Comparison of ENCODE assay signal across 8 mouse cellular contexts in genomic region chr19:54047386-54048050, GRCm38 (mm10). TPM values are rescaled to one million over a fixed set of nuclear protein-coding genes. Genes with fewer than 3 reads are reported as not detected.
DNase-seq lines count a peak whose midpoint lies in the region; ATAC-seq lines count a peak whose summit lies in the region.

No protein-coding gene starts in this region.

- no peak for ATAC-seq in forebrain, embryonic 13.5 days
- no peak; the same call in 1 of the 2 replicates for ATAC-seq in liver, embryonic 12.5 days
- ATAC-seq in monocyte, adult 5-6 weeks (replicated peaks; ENCODE audit: insufficient number of reproducible peaks, low FRiP score, low TSS enrichment, poor library complexity, severe bottlenecking): no peak

- peaks cover 34% of the 10 kb centered on the region for H3K4me1 ChIP-seq in forebrain, embryonic 13.5 days
- H3K4me1 ChIP-seq in liver, embryonic 12.5 days: peaks cover 36% of the 10 kb centered on the region

- peak overlapping the region; percentile 100 for H3K4me2 ChIP-seq in forebrain, embryonic 13.5 days
- H3K4me2 ChIP-seq in liver, embryonic 12.5 days: peak overlapping the region; percentile 75

- peak; percentile 11 for DNase-seq in gastrocnemius, postnatal 10 days
- DNase-seq in gastrocnemius, postnatal 36 days: no peak
- DNase-seq in CD4-positive helper T cell, adult 2 months (ENCODE audit: low read depth, low spot score): peak; percentile 60
- peak; percentile 21 for DNase-seq in retina, embryonic 14.5 days (ENCODE audit: low spot score)
- DNase-seq in ovary, adult 18-20 months (ENCODE audit: low spot score): no peak

- no peaks in the 10 kb centered on the region for H3K9me3 ChIP-seq in forebrain, embryonic 13.5 days (replicated peaks)
- H3K9me3 ChIP-seq in liver, embryonic 12.5 days (replicated peaks): no peaks in the 10 kb centered on the region

- peak overlapping the region; percentile 72; the same call in 1 of the 2 replicates for H3K9ac ChIP-seq in forebrain, embryonic 13.5 days
- no peak overlapping the region for H3K9ac ChIP-seq in liver, embryonic 12.5 days

- 1% methylated on average over 27 of the region's 27 CpGs for WGBS in forebrain, embryonic 13.5 days
- under 1% methylated on average over 25 of the region's 27 CpGs for WGBS in liver, embryonic 12.5 days (ENCODE audit: insufficient replicate concordance)

- no peaks in the 10 kb centered on the region for H3K36me3 ChIP-seq in forebrain, embryonic 13.5 days (ENCODE audit: poor library complexity, severe bottlenecking)
- H3K36me3 ChIP-seq in liver, embryonic 12.5 days: no peaks in the 10 kb centered on the region

- intact Hi-C loops in gastrocnemius, postnatal 36 days (cut with DNase I): loop anchor here (5.0 kb wide), 2 partner anchors 70 to 200 kb away; no protein-coding TSS in a partner anchor

- peaks cover 66% of the 10 kb centered on the region for H3K27me3 ChIP-seq in forebrain, embryonic 13.5 days
- peaks cover 96% of the 10 kb centered on the region for H3K27me3 ChIP-seq in liver, embryonic 12.5 days (replicated peaks)

- H3K4me3 ChIP-seq in forebrain, embryonic 13.5 days: peak overlapping the region; percentile 57
- peak overlapping the region; percentile 53 for H3K4me3 ChIP-seq in liver, embryonic 12.5 days

- H3K27ac ChIP-seq in forebrain, embryonic 13.5 days: no peak overlapping the region
- H3K27ac ChIP-seq in liver, embryonic 12.5 days: no peak overlapping the region

RNA-seq across cellular contexts. Expression of gene Adra2a, which starts 3.6 kb away (rescaled TPM):
- 1 to 10 TPM in 1 of 2 experiments, under 1 TPM in 1; 0.94 to 1.3 TPM for total RNA-seq in gastrocnemius, postnatal 10 days (2021)
- total RNA-seq in gastrocnemius, postnatal 36 days (2021): under 1 TPM; 0.25 to 0.46 TPM
- 1.1 TPM in 2 replicates for polyA plus RNA-seq in forebrain, embryonic 13.5 days (2015; fragmentation: Nextera tagmentation; extraction: Ambion mirVana)
- 0.18 and 0.20 TPM in 2 replicates for polyA plus RNA-seq in liver, embryonic 12.5 days (2016; fragmentation: Nextera tagmentation; extraction: Ambion mirVana)
- 0.19 TPM in 1 of 3 replicates, not detected in the others for total RNA-seq in monocyte, adult 5-6 weeks (2017)

Comparison
In these comparisons a context has a peak if more than half of its experiments do, and no peak if none do; other contexts are left out.
1. DNase-seq: peak in gastrocnemius, postnatal 10 days (single experiment), CD4-positive helper T cell, adult 2 months (single experiment) and retina, embryonic 14.5 days (single experiment); none in gastrocnemius, postnatal 36 days (0 of 2) and ovary, adult 18-20 months (single experiment).